Mouse (Mus musculus) embryonic fibroblast, embryonic 13.5 days (primary cell): ENCODE data around the gene Arnt.

ENCODE experiments used
- CTCF ChIP-seq: IDR thresholded peaks from 2 replicates; pipeline ENCODE4 v1.5.1; 2011; ENCODE audit warnings: mild to moderate bottlenecking, control low read depth, low read length, moderate library complexity, borderline replicate concordance; ENCODE audit not compliant: insufficient read depth
- POLR2A ChIP-seq: IDR thresholded peaks from 2 replicates; pipeline ENCODE4 v1.6.1; 2011; ENCODE audit warnings: low read depth, mild to moderate bottlenecking, control low read depth, low read length, moderate library complexity

GRCm38 (mm10) chr3:95394385-95394784 lies 39.8 kb upstream of the Arnt start:
- TF ChIP-seq POLR2A: no peak
- TF ChIP-seq CTCF: no peak
